Mouse (Mus musculus) midbrain, postnatal 0 days (tissue): ENCODE data around the gene Mettl7b. TPM values are rescaled to one million over a fixed set of nuclear protein-coding genes. Genes with fewer than 3 reads are reported as not detected.

Experiments
- ATAC-seq: fragments of 200-750 bp; cut with Nextera tagmentation; 2 replicates; pipeline ENCODE4 v1.8.0; 2017; ENCODE audit warnings: moderate number of reproducible peaks, mild to moderate bottlenecking, moderate TSS enrichment, moderate library complexity; ENCODE audit not compliant: low FRiP score
- DNase-seq: peaks from one replicate; pipeline ENCODE4 v3.0.0-alpha.2; 2015; ENCODE audit warnings: low spot score
- H3K27ac ChIP-seq: fragments of 300-500 bp; sonication (generic); 2 replicates; pipeline ENCODE4 v1.5.1; 2014; ENCODE audit warnings: low read depth, mild to moderate bottlenecking, low read length, mixed read lengths
- H3K27me3 ChIP-seq: fragments of 300-500 bp; sonication (generic); 2 replicates; pipeline ENCODE4 v1.6.1; 2014; ENCODE audit warnings: low read length, control low read depth, mixed read lengths; ENCODE audit not compliant: insufficient read depth
- H3K36me3 ChIP-seq: fragments of 300-500 bp; sonication (generic); 2 replicates; pipeline ENCODE4 v1.6.1; 2014; ENCODE audit warnings: low read length, control low read depth, mixed read lengths; ENCODE audit not compliant: insufficient read depth
- H3K4me1 ChIP-seq: fragments of 300-500 bp; sonication (generic); 2 replicates; pipeline ENCODE4 v1.6.1; 2014; ENCODE audit warnings: mild to moderate bottlenecking, control low read depth, antibody characterized with exemption, low read length, mixed read lengths; ENCODE audit not compliant: insufficient read depth
- H3K4me2 ChIP-seq: fragments of 300-500 bp; sonication (generic); 2 replicates; pipeline ENCODE4 v1.6.1; 2014; ENCODE audit warnings: low read depth, mild to moderate bottlenecking, low read length, mixed read lengths; ENCODE audit not compliant: poor library complexity, severe bottlenecking
- H3K4me3 ChIP-seq: fragments of 300-500 bp; sonication (generic); 2 replicates; pipeline ENCODE4 v1.5.1; 2014; ENCODE audit warnings: low read depth, mild to moderate bottlenecking, low read length, moderate library complexity
- H3K9ac ChIP-seq: fragments of 300-500 bp; sonication (generic); replicated peaks from 2 replicates; pipeline ENCODE4 v1.6.1; 2014; ENCODE audit warnings: mild to moderate bottlenecking, low read length, moderate library complexity, mixed read lengths; ENCODE audit not compliant: poor library complexity, severe bottlenecking
- H3K9me3 ChIP-seq: fragments of 300-500 bp; sonication (generic); 2 replicates; pipeline ENCODE4 v1.6.1; 2016; ENCODE audit warnings: low read length, control low read depth
- CTCF ChIP-seq: IDR thresholded peaks from 2 replicates; pipeline ENCODE4 v1.5.1; 2016; ENCODE audit warnings: antibody characterized with exemption, mild to moderate bottlenecking
- WGBS: fragments of 180-500 bp; shearing (Covaris S2); extraction: QIAGEN DNeasy Blood & Tissue Kit; methylation state at CpG from one replicate; pipeline ENCODE4 v1.1.7; 2014; 5-methylcytosine and 5-hydroxymethylcytosine counted together
- polyA plus RNA-seq: library from polyadenylated mRNA; unstranded; fragments of >200 nt; fragmentation: Nextera tagmentation; extraction: Ambion mirVana; gene quantifications from 2 replicates; pipeline ENCODE4 v1.2.1, GENCODE M21; 2015
- total RNA-seq: library from RNA; depleted of rRNA; stranded (reverse); fragments of >200 nt; gene quantifications from 2 replicates; pipeline ENCODE4 v1.2.3, GENCODE M21; 2014

Mettl7b gene
- total and polyA plus RNA-seq, 2 experiments from 2014 or later: not detected

- Histone ChIP-seq H3K27ac (no peak overlapping the region), H3K27me3 (no peaks in the 10 kb centered on the region), H3K4me3 (no peak overlapping the region), H3K4me1 (peaks cover 5% of the 10 kb centered on the region; the same call in 1 of the 2 replicates), H3K9ac (no peak overlapping the region), H3K36me3 (no peaks in the 10 kb centered on the region; the same call in 1 of the 2 replicates), H3K9me3 (no peaks in the 10 kb centered on the region), H3K4me2 (no peak overlapping the region)
- 89% methylated on average over 4 of the region's 4 CpGs for WGBS
- ATAC-seq: no peak
- no peak for DNase-seq
- no peak for TF ChIP-seq CTCF
These were observed 48.0 kb downstream of the Mettl7b start for GRCm38 (mm10) chr10:128912791-128913190.

GRCm38 (mm10) chr10:128912268-128912667 lies 48.5 kb downstream of the Mettl7b start:
- Histone ChIP-seq H3K27me3 (no peaks in the 10 kb centered on the region), H3K36me3 (no peaks in the 10 kb centered on the region), H3K9ac (no peak overlapping the region), H3K4me2 (no peak overlapping the region), H3K4me1 (peaks cover 5% of the 10 kb centered on the region; the same call in 1 of the 2 replicates), H3K9me3 (no peaks in the 10 kb centered on the region), H3K4me3 (no peak overlapping the region), H3K27ac (no peak overlapping the region)
- no peak for TF ChIP-seq CTCF
- DNase-seq (no peak), ATAC-seq (no peak)
- WGBS: 82% methylated on average over 4 of the region's 4 CpGs

GRCm38 (mm10) chr10:128911430-128911829 lies 49.4 kb downstream of the Mettl7b start:
- ATAC-seq: no peak

GRCm38 (mm10) chr10:128910066-128910841 lies 50.5 kb downstream of the Mettl7b start:
- no peak for TF ChIP-seq CTCF
- no peaks in the 10 kb centered on the region for H3K36me3 ChIP-seq
- DNase-seq: peak; percentile 76
- H3K4me3 ChIP-seq: peak overlapping the region; percentile 83
- no peaks in the 10 kb centered on the region for H3K27me3 ChIP-seq
- ATAC-seq: peak; percentile 52
- peak overlapping the region; percentile 77 for H3K9ac ChIP-seq
- peak overlapping the region; percentile 68 for H3K27ac ChIP-seq
- no peaks in the 10 kb centered on the region for H3K9me3 ChIP-seq
- WGBS: 2% methylated on average over 49 of the region's 66 CpGs
- peaks cover 5% of the 10 kb centered on the region; the same call in 1 of the 2 replicates for H3K4me1 ChIP-seq
- peak overlapping the region; percentile 73 for H3K4me2 ChIP-seq

More at GRCm38 (mm10) chr10:128911430-128911829, 49.4 kb downstream of the Mettl7b start:
- Histone ChIP-seq H3K4me3 (no peak overlapping the region), H3K36me3 (no peaks in the 10 kb centered on the region), H3K9ac (no peak overlapping the region), H3K4me2 (peak overlapping the region; percentile 73; the same call in 1 of the 2 replicates), H3K4me1 (peaks cover 5% of the 10 kb centered on the region; the same call in 1 of the 2 replicates), H3K9me3 (no peaks in the 10 kb centered on the region), H3K27me3 (no peaks in the 10 kb centered on the region), H3K27ac (no peak overlapping the region)
- WGBS: 90% methylated on average over 6 of the region's 6 CpGs
- no peak for DNase-seq
- no peak for TF ChIP-seq CTCF

- no peak for TF ChIP-seq CTCF
- DNase-seq (peak; percentile 84), ATAC-seq (peak; percentile 76)
- Histone ChIP-seq H3K9me3 (no peaks in the 10 kb centered on the region), H3K36me3 (no peaks in the 10 kb centered on the region), H3K4me1 (peaks cover 5% of the 10 kb centered on the region; the same call in 1 of the 2 replicates), H3K4me2 (peak overlapping the region; percentile 73), H3K27ac (peak overlapping the region; percentile 68), H3K4me3 (peak overlapping the region; percentile 83), H3K9ac (peak overlapping the region; percentile 77), H3K27me3 (no peaks in the 10 kb centered on the region)
- WGBS: 1% methylated on average over 25 of the region's 41 CpGs
These were observed 51.2 kb downstream of the Mettl7b start for GRCm38 (mm10) chr10:128909567-128910028.
